Mouse (Mus musculus) brain, embryonic 18.5 days (tissue): ENCODE results near the gene Cebpzos.

Experiments
- DNase-seq: peaks from one replicate; pipeline ENCODE4 v3.0.0-alpha.2; 2012; ENCODE audit warnings: low read depth, low spot score

Gene Cebpzos

GRCm38 (mm10) chr17:78937229-78937853 lies 21.0 kb downstream of the Cebpzos start:
- no peak for DNase-seq

- DNase-seq, result no peak
Measured at GRCm38 (mm10) chr17:78938927-78939326, 22.6 kb downstream of the Cebpzos start.

DNA sequence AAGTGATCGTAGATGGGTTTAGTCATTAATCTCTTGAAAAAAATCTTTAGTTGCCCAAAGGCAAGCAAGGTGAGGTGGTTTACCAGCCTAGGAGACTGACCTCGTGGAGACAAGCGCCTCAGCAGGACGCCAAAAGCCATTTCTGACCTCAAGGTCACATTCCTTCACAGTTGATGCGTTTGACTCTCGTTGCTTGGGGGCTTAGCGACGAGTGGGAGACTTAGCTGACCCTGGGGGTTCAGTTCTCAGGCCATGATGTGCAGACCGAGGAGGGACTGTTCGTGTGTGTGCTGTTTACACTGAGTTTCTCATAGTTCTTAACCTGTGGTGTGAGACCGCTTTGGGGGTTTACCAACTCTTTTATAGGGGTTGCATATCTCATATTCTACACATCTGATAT lies 26.3 kb downstream of the Cebpzos start:
- no peak for DNase-seq

DNA sequence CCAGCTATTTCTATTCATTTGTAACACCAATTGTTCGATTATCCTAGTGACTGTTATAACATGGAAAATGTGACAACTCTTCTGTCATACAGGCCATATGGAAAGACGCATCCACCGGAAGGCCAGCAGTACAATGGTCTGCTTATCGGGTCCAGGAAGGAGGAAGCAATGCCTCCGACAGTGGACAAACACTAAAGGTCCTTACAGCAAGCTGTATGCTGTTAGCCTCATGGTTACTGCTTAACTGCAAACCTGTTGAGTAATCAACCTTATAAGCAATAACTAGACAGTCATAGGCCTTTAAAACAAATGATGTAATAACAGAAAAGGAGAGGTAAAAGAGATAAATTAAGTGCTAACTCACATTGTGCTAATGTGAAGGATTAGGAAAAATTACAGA lies 34.9 kb downstream of the Cebpzos start:
- DNase-seq, result no peak

- DNase-seq, result no peak
Measured at GRCm38 (mm10) chr17:78952070-78952469, 35.8 kb downstream of the Cebpzos start.

DNA sequence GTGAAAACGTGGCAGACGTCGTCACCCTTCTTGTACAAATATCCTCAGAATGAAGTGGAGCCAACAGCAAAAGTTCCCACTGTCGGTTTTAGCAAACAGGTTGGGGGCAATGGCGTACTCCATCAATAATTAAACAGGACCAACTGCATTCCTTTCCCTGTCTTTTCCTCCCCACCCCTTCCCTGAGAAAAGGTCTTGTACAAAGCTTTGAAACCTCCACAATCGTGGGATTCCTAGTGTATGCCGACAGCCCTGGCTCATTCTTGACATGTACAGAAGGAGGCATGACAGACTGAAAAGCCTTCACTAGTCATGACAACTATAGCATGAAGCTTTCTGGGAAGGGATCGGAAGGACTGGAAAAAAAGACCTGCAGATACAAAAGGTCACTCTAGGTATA lies 36.9 kb downstream of the Cebpzos start:
- no peak for DNase-seq

DNA sequence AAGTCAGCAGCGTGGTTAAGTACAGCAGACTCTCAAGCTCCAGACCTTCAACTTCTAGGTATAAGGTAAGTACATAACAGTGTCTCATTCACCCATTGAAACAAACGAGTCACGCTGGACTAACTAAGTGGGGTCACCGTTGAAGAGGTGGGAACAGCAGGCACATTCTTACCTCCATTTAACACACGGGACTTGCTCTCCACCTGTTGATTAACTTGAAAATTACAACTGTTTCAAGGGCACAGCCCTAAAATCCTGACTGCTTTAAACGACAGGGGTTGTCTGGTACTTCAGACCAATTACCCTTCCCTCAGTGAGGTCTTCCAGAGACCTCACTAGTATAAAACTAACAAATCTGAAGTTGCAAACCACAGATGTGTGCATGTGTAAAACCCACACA lies 43.2 kb downstream of the Cebpzos start:
- no peak for DNase-seq

- DNase-seq, result no peak
Measured at GRCm38 (mm10) chr17:78964387-78964786, 48.1 kb downstream of the Cebpzos start.

DNA sequence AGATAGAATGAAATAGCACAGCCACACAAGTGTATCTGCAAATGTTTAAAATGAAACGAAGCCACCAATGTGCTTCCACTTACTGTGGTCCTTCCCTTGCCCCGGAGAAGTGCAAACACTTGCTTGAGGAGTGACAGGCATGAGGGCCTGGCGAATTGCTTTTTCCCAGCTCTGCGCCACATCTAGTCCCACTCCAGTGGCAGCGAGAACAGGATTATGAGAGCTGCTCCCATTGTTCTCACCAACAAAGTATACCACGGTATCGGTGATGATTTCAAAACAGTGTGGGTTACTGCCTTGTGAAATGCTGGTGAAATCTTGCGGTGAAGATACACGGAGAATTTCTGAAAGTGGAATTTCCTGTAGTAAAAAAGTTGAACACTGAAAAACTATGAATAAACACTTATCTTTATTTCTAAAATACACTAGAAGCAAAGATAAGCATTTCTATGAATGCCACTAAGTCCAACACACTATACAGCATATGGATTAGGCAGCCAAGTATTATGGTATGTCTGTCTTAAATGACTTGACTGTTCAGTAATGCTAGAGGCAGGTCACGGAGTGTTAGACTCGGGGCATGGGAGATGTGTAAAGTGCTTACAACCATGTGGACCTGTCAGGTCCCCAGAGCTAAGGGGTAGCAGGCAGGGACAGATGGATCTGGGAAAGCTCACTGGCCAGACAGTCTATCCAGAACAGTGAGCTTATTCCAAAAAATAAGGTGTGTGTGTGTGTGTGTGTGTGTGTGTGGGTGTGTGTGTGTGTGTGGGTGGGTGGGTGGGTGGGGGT lies 50.0 kb downstream of the Cebpzos start:
- DNase-seq, result no peak

DNA sequence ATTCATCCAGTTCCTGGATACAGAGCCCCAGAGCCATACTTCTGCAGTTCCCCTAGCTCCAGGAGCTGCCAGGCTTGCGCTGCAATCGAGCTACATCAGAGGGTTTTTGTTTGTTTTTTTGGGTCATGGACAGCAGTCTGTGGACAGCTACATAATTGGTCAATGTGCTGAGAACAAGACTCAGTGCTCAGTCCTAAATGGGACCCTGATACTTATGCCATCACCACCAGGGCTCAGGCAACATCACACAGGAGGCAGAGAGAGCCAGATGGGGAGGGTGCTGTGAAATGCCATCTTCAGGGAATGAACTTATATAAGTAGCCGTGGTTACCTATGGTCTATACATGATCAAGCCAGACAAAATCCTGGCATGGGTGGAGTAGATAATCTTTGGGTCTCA lies 52.2 kb downstream of the Cebpzos start:
- DNase-seq, result no peak
